Mouse (Mus musculus) embryonic fibroblast, embryonic 13.5 days (primary cell): ENCODE measurements around the gene Cryge. TPM values are rescaled to one million over a fixed set of nuclear protein-coding genes. Genes with fewer than 3 reads are reported as not detected.
"Not testable (repeated sequence)": the region's sequence is repeated elsewhere in the genome, so short reads cannot be mapped to it uniquely, and the experiment has no call there.

Source experiments
- H3K27ac ChIP-seq: 2 replicates; pipeline ENCODE4 v1.5.1; 2012; ENCODE audit warnings: low read length, control low read depth, inconsistent platforms; ENCODE audit not compliant: insufficient read depth
- H3K4me1 ChIP-seq: 2 replicates; pipeline ENCODE4 v1.6.1; 2011; ENCODE audit warnings: low read length; ENCODE audit not compliant: control insufficient read depth, insufficient read depth
- H3K4me3 ChIP-seq: 2 replicates; pipeline ENCODE4 v1.5.1; 2011; ENCODE audit warnings: mild to moderate bottlenecking, control low read depth, low read length; ENCODE audit not compliant: insufficient read depth
- CTCF ChIP-seq: IDR thresholded peaks from 2 replicates; pipeline ENCODE4 v1.5.1; 2011; ENCODE audit warnings: mild to moderate bottlenecking, control low read depth, low read length, moderate library complexity, borderline replicate concordance; ENCODE audit not compliant: insufficient read depth
- POLR2A ChIP-seq: IDR thresholded peaks from 2 replicates; pipeline ENCODE4 v1.6.1; 2011; ENCODE audit warnings: low read depth, mild to moderate bottlenecking, control low read depth, low read length, moderate library complexity
- polyA plus RNA-seq: library from polyadenylated mRNA; stranded (reverse); fragments of >200 nt; gene quantifications from 2 replicates; pipeline ENCODE4 v1.2.4, GENCODE M21; 2011; ENCODE audit warnings: low read depth; ENCODE audit not compliant: missing spikeins, insufficient read length

Cryge gene
- polyA plus RNA-seq: not detected in 2 replicates

DNA sequence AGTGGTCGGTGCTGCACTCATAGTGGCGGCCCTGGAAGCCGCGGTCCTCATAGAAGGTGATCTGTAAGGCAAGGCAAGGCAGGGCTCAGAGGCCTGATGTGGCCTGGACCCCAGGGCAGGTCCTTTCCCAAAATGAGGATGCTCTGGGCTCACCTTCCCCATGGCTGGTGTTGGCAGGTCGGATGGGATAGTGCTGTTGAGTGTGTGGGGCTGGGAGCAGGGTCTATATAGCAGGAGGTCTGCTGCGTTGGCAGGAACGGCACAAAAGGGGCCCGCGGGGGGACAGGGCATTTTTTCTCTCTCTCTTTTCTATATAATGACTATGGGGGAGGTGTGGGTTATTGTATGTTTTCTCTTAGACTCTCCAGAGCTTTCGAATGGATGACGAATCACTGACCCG, at the start of gene Cryge:
Gene Cryge, minus strand, starts transcription at position 198 of the 400 bp plus-strand sequence.
- H3K4me3 ChIP-seq, H3K4me1 ChIP-seq, H3K27ac ChIP-seq: not testable (repeated sequence)

- no peak for TF ChIP-seq CTCF
- no peak for TF ChIP-seq POLR2A
- Histone ChIP-seq H3K4me3 (no peak overlapping the region), H3K4me1 (no peaks in the 10 kb centered on the region), H3K27ac (no peak overlapping the region)
Observed at GRCm38 (mm10) chr1:65096953-65097352, 46.0 kb upstream of the Cryge start.

DNA sequence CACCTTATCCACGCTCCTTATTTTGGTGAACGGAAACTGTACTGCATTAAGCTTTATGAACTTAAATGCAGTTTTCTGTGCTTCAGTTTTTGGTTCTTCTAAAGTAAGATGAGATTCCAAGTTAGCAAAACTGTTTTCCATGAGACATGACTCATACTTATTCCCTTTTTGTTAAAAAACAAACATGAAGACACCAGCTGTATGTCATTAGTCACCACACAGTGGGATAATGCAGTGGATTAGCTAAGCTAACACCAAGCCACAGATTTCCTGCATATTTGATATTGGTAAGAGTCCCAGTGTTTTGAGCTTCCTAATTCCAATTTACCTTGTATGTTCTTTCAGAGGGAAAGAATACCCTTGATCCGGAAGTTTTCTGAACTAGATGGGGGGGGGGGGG, 40.6 kb upstream of the Cryge start:
- no peak for TF ChIP-seq CTCF
- no peak for TF ChIP-seq POLR2A
- Histone ChIP-seq H3K27ac (no peak overlapping the region), H3K4me3 (no peak overlapping the region), H3K4me1 (no peaks in the 10 kb centered on the region)

- Histone ChIP-seq H3K4me3 (no peak overlapping the region), H3K27ac (no peak overlapping the region)
- TF ChIP-seq CTCF (no peak), POLR2A (no peak)
Observed at GRCm38 (mm10) chr1:65090370-65090769, 39.4 kb upstream of the Cryge start.

DNA sequence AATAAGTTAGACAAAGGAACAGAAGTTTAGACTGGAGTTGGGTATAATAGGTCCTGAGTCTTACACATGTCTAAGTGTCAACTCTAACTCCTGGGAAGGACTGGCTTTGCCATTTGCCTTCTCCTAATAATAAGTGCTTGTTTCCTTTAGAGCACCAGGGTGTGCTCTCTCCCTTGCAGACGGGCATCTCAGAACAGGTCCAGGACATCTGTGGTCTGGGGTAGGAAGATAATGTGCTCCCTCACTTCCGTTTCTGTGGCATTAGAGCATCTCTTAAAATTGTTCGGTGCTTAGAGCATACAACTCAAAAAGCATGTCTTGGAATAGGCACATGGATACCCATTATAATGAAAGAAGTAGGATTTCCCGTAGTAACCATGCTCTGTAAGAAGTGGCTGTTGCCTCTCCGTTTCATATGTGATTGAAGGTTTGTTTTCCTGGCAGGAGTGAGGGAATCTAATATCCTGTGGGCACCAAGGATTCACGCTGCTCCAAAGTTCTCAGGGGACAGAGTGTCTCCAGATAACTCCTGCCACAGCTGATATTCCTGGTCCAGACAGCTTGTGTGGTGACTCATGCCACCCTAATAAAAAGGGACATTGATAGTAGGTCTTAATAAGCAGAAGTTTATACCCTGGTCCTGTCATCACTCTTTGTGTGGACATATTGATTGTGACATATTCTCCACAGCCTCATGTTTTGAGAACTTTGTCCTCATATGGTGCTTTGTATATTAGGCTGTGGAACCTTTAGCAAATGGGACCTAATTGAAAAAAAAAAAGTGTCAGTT, 37.8 kb upstream of the Cryge start:
- Histone ChIP-seq H3K4me1 (no peaks in the 10 kb centered on the region), H3K27ac (no peak overlapping the region), H3K4me3 (no peak overlapping the region)
- TF ChIP-seq POLR2A (no peak), CTCF (no peak)

More at GRCm38 (mm10) chr1:65090370-65090769, 39.4 kb upstream of the Cryge start:
- H3K4me1 ChIP-seq: no peaks in the 10 kb centered on the region

DNA sequence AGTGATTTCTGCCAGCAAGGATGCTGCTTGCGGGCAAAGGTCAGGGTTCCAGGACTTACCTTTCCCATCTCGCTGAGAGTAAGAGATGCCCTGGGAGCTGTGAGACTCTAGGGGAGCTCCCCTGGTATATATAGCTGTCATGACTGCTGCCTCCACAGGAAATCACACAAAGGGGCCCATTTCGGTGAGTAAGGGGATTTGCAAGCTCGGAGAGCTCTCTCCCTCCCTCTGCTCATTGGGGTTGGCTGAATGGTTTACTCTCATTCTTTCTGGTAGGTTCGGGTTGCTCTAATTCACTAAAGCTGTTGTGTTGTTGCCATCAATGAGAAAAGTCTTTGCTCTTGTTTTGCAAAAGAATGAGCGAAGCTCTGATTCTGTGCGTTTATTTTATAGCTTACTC, 31.2 kb upstream of the Cryge start, which contains the start of gene Crygb:
Gene Crygb, minus strand, starts transcription at position 101 of the 400 bp plus-strand sequence.
- no peaks in the 10 kb centered on the region for H3K4me1 ChIP-seq
- H3K4me3 ChIP-seq: no peak within 1 kb of the TSS
- TF ChIP-seq CTCF: no peak
- no peak for TF ChIP-seq POLR2A
- H3K27ac ChIP-seq: no peak within 1 kb of the TSS

- H3K27ac ChIP-seq: no peak overlapping the region
- no peaks in the 10 kb centered on the region for H3K4me1 ChIP-seq
- TF ChIP-seq CTCF (no peak), POLR2A (no peak)
- no peak overlapping the region for H3K4me3 ChIP-seq
Observed at GRCm38 (mm10) chr1:65075607-65076006, 24.7 kb upstream of the Cryge start.

- Histone ChIP-seq H3K4me3 (no peak within 1 kb of the TSS), H3K27ac (no peak within 1 kb of the TSS)
Observed at GRCm38 (mm10) chr1:65073589-65073988, 22.6 kb upstream of the Cryge start, which contains the start of gene Crygc. Gene Crygc, minus strand, starts transcription at chr1:65073689.

GRCm38 (mm10) chr1:65067842-65068241, 16.9 kb upstream of the Cryge start:
- no peaks in the 10 kb centered on the region for H3K4me1 ChIP-seq
- no peak for TF ChIP-seq POLR2A
- TF ChIP-seq CTCF: no peak
- no peak overlapping the region for H3K27ac ChIP-seq
- H3K4me3 ChIP-seq: no peak overlapping the region

More at GRCm38 (mm10) chr1:65073589-65073988, 22.6 kb upstream of the Cryge start, which contains the start of gene Crygc:
- TF ChIP-seq CTCF: no peak
- TF ChIP-seq POLR2A: no peak
- no peaks in the 10 kb centered on the region for H3K4me1 ChIP-seq

DNA sequence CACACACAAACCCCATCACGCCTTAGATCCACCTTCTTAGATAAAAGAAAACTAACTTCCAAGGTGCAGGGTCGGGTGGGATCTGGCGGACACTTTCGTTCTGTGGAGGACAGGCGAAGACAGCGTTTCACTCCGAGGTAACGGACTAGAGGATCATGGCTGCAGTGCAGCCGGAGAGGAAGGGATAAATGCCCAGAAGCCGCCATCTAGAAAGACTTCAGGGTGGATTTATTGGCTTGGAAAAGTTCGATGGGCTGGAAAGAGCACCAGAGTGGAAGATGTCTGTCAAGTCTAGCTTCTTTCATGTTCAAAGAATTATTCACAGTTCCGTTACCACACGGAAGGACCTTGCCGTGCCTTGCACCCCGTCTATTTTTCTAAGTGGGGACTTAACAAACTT, 13.3 kb upstream of the Cryge start:
- Histone ChIP-seq H3K4me1 (no peaks in the 10 kb centered on the region), H3K4me3 (no peak overlapping the region), H3K27ac (no peak overlapping the region)
- TF ChIP-seq POLR2A (no peak), CTCF (no peak)
